Mouse (Mus musculus): ENCODE measurements around the gene Rilpl1.
A peak's percentile ranks its signal among the peaks of the same experiment; 100 is the strongest.

DNA sequence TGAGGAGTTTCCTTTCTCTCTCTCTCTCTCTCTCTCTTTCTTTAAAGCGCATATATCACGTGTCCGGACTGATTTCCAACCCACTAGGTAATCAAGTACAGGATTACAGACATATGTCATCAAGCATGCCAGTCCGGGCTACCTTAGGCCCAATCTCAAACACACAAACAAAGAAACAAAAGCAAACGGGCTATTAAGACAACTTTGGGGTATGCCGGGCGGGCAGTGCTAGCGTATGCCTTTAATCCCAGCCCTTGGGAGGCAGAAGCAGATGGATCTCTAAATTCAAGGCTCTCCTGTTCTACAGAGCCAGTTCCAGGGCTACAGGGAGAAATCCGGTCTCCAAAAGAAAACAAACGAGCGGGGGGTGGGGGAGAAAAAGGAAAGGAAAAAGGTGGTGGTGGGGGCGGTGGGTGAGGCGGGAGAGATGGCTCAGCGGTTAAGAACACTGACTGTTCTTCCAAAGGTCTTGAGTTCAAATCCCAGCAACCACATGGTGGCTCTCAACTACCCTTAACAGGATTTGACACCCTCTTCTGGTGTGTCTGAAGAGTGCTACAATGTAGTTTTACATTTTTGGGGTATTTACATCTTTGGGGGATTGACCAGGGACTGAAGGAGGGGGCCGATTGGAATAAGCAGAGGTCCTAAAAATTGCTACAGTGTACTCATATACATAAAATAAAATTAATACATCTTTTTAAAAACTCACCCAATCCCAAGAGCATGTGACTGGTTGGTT, 47.4 kb downstream of the Rilpl1 start:
- no peak for TF ChIP-seq CTCF (IDR thresholded peaks at IDR 0.05; ENCODE audit: control insufficient read depth, insufficient read depth, insufficient read length)
- no peak for TF ChIP-seq CEBPB (IDR thresholded peaks at IDR 0.05; ENCODE audit: low read depth)
- TF ChIP-seq MAX (IDR thresholded peaks at IDR 0.05), result no peak
- TF ChIP-seq USF1 (IDR thresholded peaks at IDR 0.05; ENCODE audit: low read depth), result peak; percentile 62
- no peak for TF ChIP-seq MYOG (IDR thresholded peaks at IDR 0.05; ENCODE audit: control insufficient read depth, extremely low read depth, insufficient read length)

Measured in C2C12 (cell line).